Mouse (Mus musculus): Measurements from ENCODE around the gene Olfr1006.

DNA sequence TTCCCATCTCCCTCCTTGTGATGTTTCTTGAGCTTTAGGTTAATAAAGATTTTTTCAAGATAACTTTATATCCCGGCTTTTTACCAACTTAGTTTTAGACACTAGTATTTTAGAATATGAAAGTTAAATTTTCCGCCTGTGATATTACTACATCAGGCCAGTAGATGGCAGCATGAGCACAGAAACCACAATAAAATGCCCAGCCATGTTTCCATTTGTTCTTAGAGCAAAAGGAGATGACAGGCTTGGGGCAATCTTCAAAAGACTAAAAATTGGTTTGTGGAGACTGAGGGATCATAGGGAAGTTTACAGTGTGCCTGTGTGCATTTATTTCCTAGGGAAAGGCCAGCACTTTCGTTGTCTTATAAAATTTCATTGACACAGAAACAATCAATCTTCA, 47.2 kb upstream of the Olfr1006 start:
- TF ChIP-seq CTCF (conservative IDR thresholded peaks at IDR 0.05; ENCODE audit: insufficient read depth, insufficient read length, low read depth, low read length) (no peak), POLR2A (IDR thresholded peaks at IDR 0.05; ENCODE audit: low read depth, low read length) (no peak)
